Mouse (Mus musculus): ENCODE results near the gene Cwc25.
"Not testable (repeated sequence)": the region's sequence is repeated elsewhere in the genome, so short reads cannot be mapped to it uniquely, and the experiment has no call there.

Cwc25 gene

GRCm38 (mm10) chr11:97728730-97729129 is 37.6 kb downstream of the Cwc25 start:
- DNase-seq (ENCODE audit: low spot score in 2 of 2), result no peak

GRCm38 (mm10) chr11:97728311-97728710 is 38.0 kb downstream of the Cwc25 start:
- DNase-seq (ENCODE audit: low spot score in 2 of 2), result no peak

- no peak for DNase-seq (ENCODE audit: low spot score in 2 of 2)
Measured at GRCm38 (mm10) chr11:97723709-97724108, 42.6 kb downstream of the Cwc25 start.

GRCm38 (mm10) chr11:97721338-97721737 is 45.0 kb downstream of the Cwc25 start:
- no peak for DNase-seq (ENCODE audit: low spot score in 2 of 2)

GRCm38 (mm10) chr11:97719041-97719440 is 47.3 kb downstream of the Cwc25 start:
- no peak for DNase-seq (ENCODE audit: low spot score in 2 of 2)

- DNase-seq (ENCODE audit: low spot score in 2 of 2), result no peak
Measured at GRCm38 (mm10) chr11:97718281-97718860, 48.0 kb downstream of the Cwc25 start.

- DNase-seq (ENCODE audit: low spot score in 2 of 2), result no peak
Measured at GRCm38 (mm10) chr11:97717369-97718280, 48.7 kb downstream of the Cwc25 start.

DNA sequence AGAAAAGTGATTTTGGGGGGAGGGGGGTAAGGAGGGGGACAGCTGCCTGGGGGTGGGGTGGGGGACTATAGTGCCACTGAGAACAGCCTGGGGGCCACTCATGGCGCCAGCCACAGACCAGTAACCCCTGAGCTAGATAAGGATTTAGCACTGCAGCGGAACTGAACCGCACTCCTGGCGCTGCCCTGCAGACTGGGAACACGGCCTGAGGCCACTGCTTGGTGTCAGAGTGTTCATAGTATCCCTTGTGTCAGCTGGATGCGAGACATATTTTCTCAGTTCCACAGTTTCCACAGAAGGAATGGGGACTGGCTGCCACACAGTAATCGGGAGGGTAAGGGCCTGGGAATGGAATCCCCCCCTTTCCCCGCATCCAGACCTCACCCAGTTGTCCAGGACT is 50.3 kb downstream of the Cwc25 start:
- DNase-seq (ENCODE audit: low spot score in 2 of 2), result no peak

- no peak for DNase-seq (ENCODE audit: low spot score in 2 of 2)
Measured at GRCm38 (mm10) chr11:97714784-97715760, 51.3 kb downstream of the Cwc25 start.

DNA sequence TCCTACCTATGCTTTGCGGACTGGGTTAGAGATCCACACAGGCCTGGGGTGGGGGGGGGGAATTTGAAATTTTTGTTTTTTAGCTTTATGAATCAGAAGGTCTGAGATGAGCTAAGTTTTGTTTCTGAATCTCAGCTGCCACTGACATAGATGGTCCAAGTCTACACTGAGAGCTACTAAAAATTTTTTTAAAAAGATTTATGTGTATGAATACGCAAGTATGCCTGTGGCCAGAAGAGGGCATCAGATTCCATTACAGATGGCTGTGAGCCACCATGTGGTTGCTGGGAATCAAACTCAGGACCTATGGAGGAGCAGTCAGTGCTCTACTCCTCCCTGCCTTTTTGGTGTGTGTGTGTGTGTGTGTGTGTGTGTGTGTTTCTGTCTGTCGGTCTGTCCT is 52.0 kb downstream of the Cwc25 start:
- DNase-seq (ENCODE audit: low spot score in 2 of 2), result no peak

DNA sequence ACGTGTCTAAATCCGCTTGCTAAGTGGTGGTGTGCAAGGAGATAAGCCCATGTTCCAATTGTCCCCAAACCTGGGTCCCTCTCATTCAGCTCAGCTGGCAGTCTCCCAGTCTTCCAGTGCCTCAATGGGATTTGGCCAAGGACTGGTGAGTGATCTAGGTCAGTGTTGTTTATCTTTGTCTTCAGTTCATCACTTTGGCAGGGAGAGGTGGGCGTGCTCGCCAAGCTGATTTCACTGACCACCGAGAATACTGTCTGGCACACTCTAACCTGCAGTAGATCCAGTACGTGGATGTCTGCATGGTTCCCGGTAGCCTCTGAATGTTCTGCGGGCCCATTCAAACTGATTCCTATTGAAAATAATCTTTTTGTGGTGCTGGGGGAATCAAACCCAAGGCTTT is 52.5 kb downstream of the Cwc25 start:
- no peak for DNase-seq (ENCODE audit: low spot score in 2 of 2)

GRCm38 (mm10) chr11:97712286-97712685 is 54.1 kb downstream of the Cwc25 start:
- DNase-seq (ENCODE audit: low spot score in 2 of 2), result no peak

GRCm38 (mm10) chr11:97711200-97711900 is 55.0 kb downstream of the Cwc25 start:
- DNase-seq (ENCODE audit: low spot score in 2 of 2), result no peak

DNA sequence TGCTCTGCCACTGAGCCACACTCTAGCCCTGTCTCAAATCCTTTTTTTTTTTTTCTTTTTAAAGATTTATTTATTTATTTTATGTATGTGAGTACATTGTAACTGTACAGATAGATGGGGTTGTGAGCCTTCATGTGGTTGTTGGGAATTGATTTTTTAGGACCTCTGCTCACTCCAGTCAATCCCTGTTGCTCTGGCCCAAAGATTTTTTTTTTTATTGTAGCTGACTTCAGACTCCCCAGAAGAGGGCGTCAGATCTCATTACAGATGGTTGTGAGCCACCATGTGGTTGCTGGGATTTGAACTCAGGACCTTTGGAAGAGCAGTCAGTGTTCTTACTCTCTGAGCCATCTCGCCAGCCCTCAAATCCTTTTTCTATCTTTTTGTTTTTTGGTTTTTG is 56.3 kb downstream of the Cwc25 start:
- not testable (repeated sequence) for DNase-seq (ENCODE audit: low spot score in 2 of 2)

GRCm38 (mm10) chr11:97703039-97703826 is 63.1 kb downstream of the Cwc25 start, which contains the start of gene Psmb3:
Gene Psmb3 (plus strand): TSS chr11:97703399.
- DNase-seq (ENCODE audit: low spot score in 2 of 2), result peak; percentile 99 to 100

DNA sequence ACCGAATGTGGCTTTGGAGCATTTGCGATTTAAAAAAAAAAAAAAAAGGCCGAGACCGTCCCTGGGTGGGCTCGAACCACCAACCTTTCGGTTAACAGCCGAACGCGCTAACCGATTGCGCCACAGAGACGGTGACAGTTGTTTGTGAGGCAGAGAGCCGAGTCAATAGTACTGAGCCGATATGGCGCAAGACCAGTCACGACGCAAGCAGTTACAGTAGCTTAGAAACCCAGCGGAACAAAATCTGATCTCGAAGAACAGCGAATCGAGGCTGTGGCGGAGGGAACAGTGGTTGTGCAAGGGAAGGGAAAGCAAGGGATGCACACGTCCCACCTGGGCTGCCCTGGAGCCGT is 64.0 kb downstream of the Cwc25 start:
- DNase-seq (ENCODE audit: low spot score in 2 of 2), result peak; percentile 88 to 93

- DNase-seq (ENCODE audit: low spot score in 2 of 2), result no peak
Measured at GRCm38 (mm10) chr11:97701581-97702392, 64.6 kb downstream of the Cwc25 start.

DNA sequence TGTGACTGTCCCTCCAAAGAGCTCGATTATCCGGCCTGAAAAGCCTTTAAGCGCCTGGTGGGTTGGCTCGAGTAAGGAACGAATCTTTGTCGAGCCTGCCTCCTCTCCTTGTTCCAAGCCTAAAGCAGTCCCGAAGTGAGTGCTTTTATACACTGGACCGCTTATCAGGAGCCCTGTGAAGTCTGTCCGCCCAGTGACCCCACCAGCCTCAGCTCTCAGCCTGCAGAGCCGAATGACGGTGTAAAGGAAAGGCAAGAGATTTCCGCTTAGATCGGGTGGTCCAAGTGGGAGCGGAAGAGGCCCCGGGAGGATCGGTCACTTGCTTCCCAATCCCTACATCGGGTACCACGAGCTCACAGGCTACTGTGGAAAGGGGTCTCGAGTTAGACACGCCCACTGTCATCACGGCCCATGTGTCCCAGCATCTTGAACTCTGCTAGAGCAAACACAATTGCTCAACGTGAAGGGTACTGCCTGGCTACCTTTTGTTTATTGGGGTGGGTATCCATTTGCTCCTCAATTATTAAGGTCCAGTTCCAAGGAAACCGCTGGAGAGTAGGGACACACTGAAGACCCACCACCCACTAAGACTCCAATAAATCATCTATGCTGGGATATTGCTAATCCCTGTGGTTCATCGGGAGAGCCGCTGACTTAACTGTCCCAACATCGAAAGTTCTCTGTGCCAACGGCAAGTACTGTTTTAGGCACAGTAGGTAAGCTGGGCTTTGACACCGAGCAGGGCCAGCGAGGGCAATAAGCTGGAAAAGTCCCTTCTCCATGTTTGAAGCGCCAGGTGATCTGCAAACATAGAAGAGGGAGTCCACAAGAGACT is 65.4 kb downstream of the Cwc25 start:
- DNase-seq (ENCODE audit: low spot score in 2 of 2), result no peak
